Mouse (Mus musculus): Measurements from ENCODE around the gene Acer1. TPM values are rescaled to one million over a fixed set of nuclear protein-coding genes. Genes with fewer than 3 reads are reported as not detected.

Acer1 gene
- polyA plus RNA-seq, 1 experiment = not detected

DNA sequence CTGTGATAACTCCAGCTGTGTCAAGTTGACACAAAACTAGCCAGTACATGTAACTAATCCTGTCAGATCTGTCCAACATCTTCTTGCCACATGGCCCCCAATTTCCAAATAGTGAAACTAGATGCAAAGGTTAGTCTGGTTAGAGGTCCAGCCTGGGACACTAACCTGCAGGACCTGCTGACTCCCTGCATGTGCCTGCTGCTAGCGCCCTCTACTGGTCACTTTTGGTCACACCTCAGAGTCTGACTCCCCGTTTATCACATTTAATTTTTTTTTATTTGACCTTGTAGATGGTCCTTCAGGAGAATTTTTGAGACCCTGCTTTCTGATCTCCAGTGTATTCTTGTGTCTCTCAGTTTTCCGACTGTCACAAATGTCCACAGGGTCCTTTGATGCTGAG, 31.0 kb downstream of the Acer1 start:
- 23% methylated on average over 3 of the region's 3 CpGs for WGBS
- Histone ChIP-seq H3K36me3 (ENCODE audit: control insufficient read depth, insufficient read depth, low read length) (no peaks in the 10 kb centered on the region), H3K27ac (ENCODE audit: insufficient read depth, low read depth, low read length) (no peak overlapping the region), H3K4me1 (ENCODE audit: control insufficient read depth, insufficient read depth, low read length) (no peaks in the 10 kb centered on the region), H3K27me3 (replicated peaks; ENCODE audit: control insufficient read depth, insufficient read depth, low read length) (no peaks in the 10 kb centered on the region; the same call in 1 of the 2 replicates), H3K4me3 (ENCODE audit: insufficient read depth, low read depth, low read length) (no peak overlapping the region)
- DNase-seq = peak; percentile 64
- no peak for TF ChIP-seq POLR2A (IDR thresholded peaks at IDR 0.05; ENCODE audit: low read depth, low read length)
- TF ChIP-seq CTCF (conservative IDR thresholded peaks at IDR 0.05; ENCODE audit: insufficient read depth, insufficient read length, low read depth, low read length) = peak; percentile 87

DNA sequence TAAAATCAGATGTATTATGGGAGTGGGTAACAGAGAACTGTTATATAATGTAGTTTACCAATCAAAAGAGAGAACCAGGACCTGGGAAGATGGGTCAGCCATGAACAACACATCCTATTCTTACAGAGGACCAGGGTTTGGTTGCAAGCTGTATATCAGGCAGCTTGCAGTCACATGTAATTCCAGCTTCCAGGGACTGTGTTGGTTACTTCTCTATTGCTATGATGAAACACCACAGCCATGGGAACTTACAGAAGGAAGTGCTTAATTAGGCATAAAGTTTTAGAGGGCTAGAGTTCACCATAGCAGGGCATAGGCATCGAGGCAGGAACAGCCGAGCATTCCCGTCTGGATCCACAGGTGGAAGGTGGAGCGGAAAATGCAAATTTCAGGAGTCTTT, 43.2 kb downstream of the Acer1 start:
- H3K4me3 ChIP-seq (ENCODE audit: insufficient read depth, low read depth, low read length) = no peak overlapping the region
- H3K27ac ChIP-seq (ENCODE audit: insufficient read depth, low read depth, low read length) = no peak overlapping the region
- no peak for DNase-seq
- no peaks in the 10 kb centered on the region for H3K27me3 ChIP-seq (replicated peaks; ENCODE audit: control insufficient read depth, insufficient read depth, low read length)
- TF ChIP-seq CTCF (conservative IDR thresholded peaks at IDR 0.05; ENCODE audit: insufficient read depth, insufficient read length, low read depth, low read length) = no peak
- TF ChIP-seq POLR2A (IDR thresholded peaks at IDR 0.05; ENCODE audit: low read depth, low read length) = no peak
- no peaks in the 10 kb centered on the region for H3K4me1 ChIP-seq (ENCODE audit: control insufficient read depth, insufficient read depth, low read length)
- WGBS = 60% methylated on average over 4 of the region's 4 CpGs
- no peaks in the 10 kb centered on the region for H3K36me3 ChIP-seq (ENCODE audit: control insufficient read depth, insufficient read depth, low read length)

DNA sequence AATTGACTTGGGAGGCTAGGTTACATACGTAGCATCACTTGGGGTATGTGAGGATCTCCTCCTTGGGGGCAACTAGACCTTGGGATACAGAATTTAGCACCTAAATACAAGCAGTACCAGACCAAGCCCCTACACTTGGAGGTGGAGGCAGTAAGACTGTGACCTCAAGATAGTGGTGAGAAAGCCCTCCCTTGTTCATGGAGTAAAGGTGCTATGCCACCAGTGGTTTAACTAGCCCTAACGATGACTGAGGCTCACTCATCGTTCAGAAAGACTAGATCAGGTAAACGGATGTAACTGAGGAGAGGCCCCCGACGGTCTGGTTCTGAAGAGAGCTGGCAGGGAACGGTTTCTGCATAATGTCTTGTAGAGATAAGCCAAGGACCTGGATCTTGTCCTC, 45.2 kb downstream of the Acer1 start:
- H3K36me3 ChIP-seq (ENCODE audit: control insufficient read depth, insufficient read depth, low read length) = no peaks in the 10 kb centered on the region
- no peak for DNase-seq
- TF ChIP-seq CTCF (conservative IDR thresholded peaks at IDR 0.05; ENCODE audit: insufficient read depth, insufficient read length, low read depth, low read length) (no peak), POLR2A (IDR thresholded peaks at IDR 0.05; ENCODE audit: low read depth, low read length) (no peak)
- no peak overlapping the region for H3K4me3 ChIP-seq (ENCODE audit: insufficient read depth, low read depth, low read length)
- H3K27me3 ChIP-seq (replicated peaks; ENCODE audit: control insufficient read depth, insufficient read depth, low read length) = no peaks in the 10 kb centered on the region
- H3K27ac ChIP-seq (ENCODE audit: insufficient read depth, low read depth, low read length) = no peak overlapping the region
- H3K4me1 ChIP-seq (ENCODE audit: control insufficient read depth, insufficient read depth, low read length) = no peaks in the 10 kb centered on the region
- 95% methylated on average over 7 of the region's 7 CpGs for WGBS

DNA sequence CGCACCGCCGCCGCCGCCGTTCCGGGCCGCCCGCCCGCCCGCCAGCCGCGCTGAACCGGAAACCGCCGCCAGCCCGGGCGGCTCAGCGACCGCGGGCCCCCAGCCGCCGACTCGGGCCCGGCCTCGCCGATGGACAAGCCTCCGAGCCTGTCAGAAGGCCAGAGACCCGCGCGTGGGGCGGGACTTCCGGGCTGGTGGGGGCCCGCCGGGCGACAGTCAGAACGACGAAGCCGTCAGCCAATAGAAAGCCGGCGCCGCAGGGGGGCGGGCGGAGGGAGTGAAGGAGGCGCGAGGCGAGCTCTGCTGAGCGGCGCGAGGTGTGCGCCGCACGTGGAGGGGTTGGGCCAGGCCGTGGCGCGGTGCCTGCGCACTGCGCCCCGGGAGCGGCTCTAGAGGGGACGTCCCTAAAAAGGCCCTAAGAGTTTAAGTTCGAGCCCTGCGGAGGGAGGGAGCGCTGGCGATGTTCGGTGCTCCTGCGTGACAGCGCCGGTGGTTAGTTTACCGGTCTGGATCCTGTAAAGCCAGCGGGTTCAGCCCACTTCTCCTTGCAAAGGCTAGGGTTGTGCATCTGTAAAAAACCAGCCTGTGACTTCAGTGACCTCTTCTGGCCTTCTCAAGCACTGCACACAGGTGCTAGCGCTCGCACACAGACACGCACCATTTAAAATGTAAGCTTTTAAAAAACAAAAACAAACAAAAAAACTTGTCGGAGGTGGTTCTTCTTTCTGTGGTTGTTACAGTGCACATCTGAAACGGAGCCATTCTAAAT, 46.4 kb downstream of the Acer1 start, which contains the start of gene Mllt1:
TSS of gene Mllt1 (minus strand) at position 53 of the 769 bp plus-strand sequence.
- no peak within 1 kb of the TSS for H3K27ac ChIP-seq (ENCODE audit: insufficient read depth, low read depth, low read length)
- DNase-seq = peak; percentile 99
- WGBS = 4% methylated on average over 75 of the region's 76 CpGs
- H3K27me3 ChIP-seq (replicated peaks; ENCODE audit: control insufficient read depth, insufficient read depth, low read length) = no peaks in the 10 kb centered on the region
- TF ChIP-seq POLR2A (IDR thresholded peaks at IDR 0.05; ENCODE audit: low read depth, low read length) (no peak), CTCF (conservative IDR thresholded peaks at IDR 0.05; ENCODE audit: insufficient read depth, insufficient read length, low read depth, low read length) (peak; percentile 66)
- H3K4me1 ChIP-seq (ENCODE audit: control insufficient read depth, insufficient read depth, low read length) = no peaks in the 10 kb centered on the region
- no peaks in the 10 kb centered on the region for H3K36me3 ChIP-seq (ENCODE audit: control insufficient read depth, insufficient read depth, low read length)
- peak within 1 kb of the TSS; percentile 68 for H3K4me3 ChIP-seq (ENCODE audit: insufficient read depth, low read depth, low read length)

DNA sequence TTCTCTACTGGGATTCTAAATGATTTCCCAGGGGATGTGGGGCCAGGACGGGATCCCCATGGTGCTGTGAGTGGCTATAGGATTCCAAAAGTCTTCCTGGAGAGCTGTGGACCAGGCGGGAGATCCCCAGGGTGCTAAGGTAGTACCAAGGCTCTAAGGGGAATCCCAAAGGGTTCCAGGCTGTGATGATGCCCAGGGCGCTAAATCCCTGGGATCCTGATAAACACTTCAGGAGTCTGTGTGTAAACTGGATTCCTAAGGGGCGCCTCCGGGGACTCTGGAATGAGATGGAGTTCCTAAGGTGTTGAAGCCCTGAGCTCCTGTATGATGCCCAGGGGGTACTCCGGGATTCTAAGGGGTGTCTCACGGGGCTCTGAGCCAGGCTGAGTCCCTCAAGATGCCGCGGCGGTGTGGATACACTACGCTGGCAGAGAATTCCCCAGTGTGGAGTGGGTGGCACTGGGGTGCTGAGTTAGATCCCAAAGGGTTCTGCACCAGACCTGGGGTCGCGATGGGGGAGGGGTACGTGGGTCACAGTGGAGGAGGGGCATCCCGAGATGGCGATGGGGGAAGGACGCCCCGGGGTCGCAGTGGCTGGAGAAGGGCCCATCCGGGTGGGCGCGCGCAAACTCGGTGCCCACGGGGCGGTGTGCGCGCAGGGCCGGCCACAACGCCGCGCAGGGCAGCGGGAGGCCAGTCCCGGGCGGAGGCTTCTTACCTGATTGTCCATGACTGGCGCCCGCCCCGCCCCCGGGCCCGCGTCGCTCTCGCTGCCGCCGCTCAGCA, 47.2 kb downstream of the Acer1 start:
- Histone ChIP-seq H3K27me3 (replicated peaks; ENCODE audit: control insufficient read depth, insufficient read depth, low read length) (no peaks in the 10 kb centered on the region), H3K27ac (ENCODE audit: insufficient read depth, low read depth, low read length) (no peak overlapping the region), H3K36me3 (ENCODE audit: control insufficient read depth, insufficient read depth, low read length) (no peaks in the 10 kb centered on the region), H3K4me1 (ENCODE audit: control insufficient read depth, insufficient read depth, low read length) (no peaks in the 10 kb centered on the region), H3K4me3 (ENCODE audit: insufficient read depth, low read depth, low read length) (peak overlapping the region; percentile 68)
- 6% methylated on average over 33 of the region's 45 CpGs for WGBS
- TF ChIP-seq CTCF (conservative IDR thresholded peaks at IDR 0.05; ENCODE audit: insufficient read depth, insufficient read length, low read depth, low read length) (no peak), POLR2A (IDR thresholded peaks at IDR 0.05; ENCODE audit: low read depth, low read length) (no peak)
- no peak for DNase-seq

DNA sequence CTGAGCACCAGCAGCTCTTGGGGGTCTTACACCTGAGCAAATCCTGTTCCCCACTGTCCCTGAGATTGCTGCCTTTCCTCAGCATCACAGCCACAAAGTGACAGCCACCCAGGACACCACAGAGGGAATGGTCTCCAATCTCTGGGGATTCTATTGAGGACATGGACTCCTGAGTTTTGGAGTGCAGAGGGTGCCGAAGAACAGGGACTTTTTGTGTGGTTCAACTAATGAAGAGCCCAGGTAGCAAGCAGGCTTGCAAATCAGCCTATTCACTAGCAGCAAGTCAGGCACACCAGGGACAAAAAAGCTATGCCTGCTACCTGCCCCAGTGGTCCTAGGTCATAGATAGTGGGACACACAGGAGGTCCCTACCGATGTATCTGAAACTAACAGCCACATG, 48.5 kb downstream of the Acer1 start:
- DNase-seq = no peak
- WGBS = 91% methylated on average over 2 of the region's 2 CpGs
- Histone ChIP-seq H3K4me3 (ENCODE audit: insufficient read depth, low read depth, low read length) (no peak overlapping the region), H3K27ac (ENCODE audit: insufficient read depth, low read depth, low read length) (no peak overlapping the region), H3K27me3 (replicated peaks; ENCODE audit: control insufficient read depth, insufficient read depth, low read length) (no peaks in the 10 kb centered on the region), H3K36me3 (ENCODE audit: control insufficient read depth, insufficient read depth, low read length) (no peaks in the 10 kb centered on the region), H3K4me1 (ENCODE audit: control insufficient read depth, insufficient read depth, low read length) (no peaks in the 10 kb centered on the region)
- TF ChIP-seq POLR2A (IDR thresholded peaks at IDR 0.05; ENCODE audit: low read depth, low read length) (no peak), CTCF (conservative IDR thresholded peaks at IDR 0.05; ENCODE audit: insufficient read depth, insufficient read length, low read depth, low read length) (no peak)

DNA sequence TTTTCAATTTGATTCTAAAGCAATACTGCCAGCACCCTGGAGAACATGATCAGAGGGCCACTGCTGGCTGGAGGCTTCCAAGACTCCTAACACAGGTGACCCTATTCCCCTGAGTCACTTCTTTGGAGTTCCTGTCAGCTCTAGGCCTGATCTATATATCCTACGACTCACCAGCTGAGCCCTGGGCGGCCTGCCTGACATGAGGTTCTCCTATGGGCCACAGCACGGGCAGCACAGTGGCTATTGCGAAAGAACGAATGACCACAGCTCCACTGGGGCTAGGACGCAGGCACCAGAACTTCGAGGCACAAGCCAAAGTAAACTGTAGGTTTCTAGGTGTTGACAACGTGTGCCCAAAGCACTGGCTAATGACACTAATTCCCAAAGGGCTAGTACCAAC, 51.9 kb downstream of the Acer1 start:
- no peak for DNase-seq
- no peak overlapping the region for H3K4me3 ChIP-seq (ENCODE audit: insufficient read depth, low read depth, low read length)
- no peaks in the 10 kb centered on the region for H3K36me3 ChIP-seq (ENCODE audit: control insufficient read depth, insufficient read depth, low read length)
- H3K4me1 ChIP-seq (ENCODE audit: control insufficient read depth, insufficient read depth, low read length) = no peaks in the 10 kb centered on the region
- no peaks in the 10 kb centered on the region for H3K27me3 ChIP-seq (replicated peaks; ENCODE audit: control insufficient read depth, insufficient read depth, low read length)
- TF ChIP-seq POLR2A (IDR thresholded peaks at IDR 0.05; ENCODE audit: low read depth, low read length) (no peak), CTCF (conservative IDR thresholded peaks at IDR 0.05; ENCODE audit: insufficient read depth, insufficient read length, low read depth, low read length) (no peak)
- H3K27ac ChIP-seq (ENCODE audit: insufficient read depth, low read depth, low read length) = no peak overlapping the region
- WGBS = 79% methylated on average over 8 of the region's 8 CpGs
